Mouse (Mus musculus): ENCODE measurements at regions not wholly inside any gene's neighbourhood (a gene's known extent, or its start where the extent isn't known, plus 50 kb on each side); places are given as distances from the start of the nearest gene placed in this dataset.

DNA sequence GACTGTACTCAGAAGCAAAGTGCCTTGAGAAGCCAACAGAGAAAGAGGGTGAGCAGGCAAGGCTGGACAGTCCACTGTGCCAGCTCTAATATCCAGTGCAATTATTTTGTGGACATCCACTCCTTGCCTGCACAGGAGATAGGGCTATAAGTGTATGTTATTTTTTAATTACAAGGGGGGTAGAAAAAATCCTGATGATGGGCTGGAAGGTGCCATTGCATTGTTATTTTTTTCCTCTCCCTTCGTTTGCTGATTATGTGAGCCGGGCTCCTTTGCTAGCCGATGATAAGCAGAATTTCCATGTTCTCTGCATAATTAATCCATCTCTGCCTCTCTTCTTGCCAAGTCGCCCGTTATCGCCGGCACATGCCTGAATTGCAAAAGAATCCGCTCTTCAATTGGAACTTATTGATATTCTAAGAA, 399.3 kb downstream of the 9330182O14Rik start:
- TF ChIP-seq POLR2A (IDR thresholded peaks at IDR 0.05; ENCODE audit: control insufficient read depth in 1 of 2, insufficient read depth in 1 of 2, low read depth in 1 of 2, low read length in 2 of 2, poor library complexity in 1 of 2) (no peak), EP300 (IDR thresholded peaks at IDR 0.05; ENCODE audit: low read depth in 1 of 2, low read length in 2 of 2) (no peak), CTCF (IDR thresholded peaks at IDR 0.05 in 2 of 3, conservative IDR thresholded peaks at IDR 0.05 in 1 of 3; ENCODE audit: control insufficient read depth in 1 of 3, insufficient read depth in 1 of 3, low read depth in 2 of 3, low read length in 3 of 3, poor library complexity in 1 of 3, severe bottlenecking in 1 of 3) (no peak), HCFC1 (IDR thresholded peaks at IDR 0.05; ENCODE audit: low read depth, low read length) (no peak)

Measured in MEL (cell line).